Mouse (Mus musculus): Measurements from ENCODE around the gene Dync1li1. TPM values are rescaled to one million over a fixed set of nuclear protein-coding genes. Genes with fewer than 3 reads are reported as not detected.
"Not testable (repeated sequence)": the region's sequence is repeated elsewhere in the genome, so short reads cannot be mapped to it uniquely, and the experiment has no call there.

Gene Dync1li1
- polyA plus RNA-seq (2015; fragmentation: Nextera tagmentation; extraction: Ambion mirVana), result 56.5 and 59.5 TPM in 2 replicates

DNA sequence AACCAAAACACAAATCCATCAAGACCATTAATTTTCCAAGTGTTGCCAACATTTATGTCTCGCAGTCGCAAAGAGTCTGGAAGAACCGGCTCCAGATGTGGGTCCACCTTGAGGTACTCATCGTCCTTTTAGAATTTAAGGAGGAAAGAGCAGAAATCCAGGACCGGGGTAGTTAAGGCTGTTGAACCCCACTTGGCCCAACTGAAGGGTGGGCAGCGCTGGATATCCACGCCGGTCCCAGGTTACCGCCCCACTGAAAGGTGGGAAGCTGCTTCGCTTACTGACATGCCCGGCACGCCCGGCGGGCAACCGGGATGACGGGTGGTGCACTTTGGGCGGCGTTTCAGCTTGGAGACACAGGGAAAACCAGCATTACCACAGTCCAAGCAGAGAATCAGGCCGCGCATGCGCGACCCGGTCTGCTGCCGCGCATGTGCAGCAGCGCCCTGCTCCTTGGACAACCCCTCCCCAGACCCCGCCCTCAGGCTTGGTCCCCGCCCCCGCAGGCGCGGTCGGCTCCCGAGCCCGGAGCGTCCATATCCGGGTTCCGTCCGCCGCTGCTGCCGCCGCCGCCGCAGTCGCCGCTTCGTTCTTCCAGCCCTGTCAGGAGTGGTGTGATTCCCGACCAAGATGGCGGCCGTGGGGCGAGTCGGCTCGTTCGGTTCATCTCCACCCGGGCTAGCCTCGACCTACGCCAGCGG lies at the start of gene Dync1li1:
Gene Dync1li1 (plus strand): TSS at position 539 of the 701 bp plus-strand sequence.
- H3K9me3 ChIP-seq, result no peaks in the 10 kb centered on the region
- peaks cover 11% of the 10 kb centered on the region for H3K36me3 ChIP-seq
- H3K4me1 ChIP-seq, result peaks cover 21% of the 10 kb centered on the region
- H3K9ac ChIP-seq, result peak within 1 kb of the TSS; percentile 87
- peak within 1 kb of the TSS; percentile 96 for H3K4me3 ChIP-seq
- H3K4me2 ChIP-seq, result peak within 1 kb of the TSS; percentile 85
- peak within 1 kb of the TSS; percentile 89 for H3K27ac ChIP-seq
- H3K27me3 ChIP-seq, result no peaks in the 10 kb centered on the region
- under 1% methylated on average over 57 of the region's 57 CpGs for WGBS
- ATAC-seq (ENCODE audit: insufficient number of reproducible peaks, low FRiP score, low TSS enrichment, low read depth), result peak; percentile 95

DNA sequence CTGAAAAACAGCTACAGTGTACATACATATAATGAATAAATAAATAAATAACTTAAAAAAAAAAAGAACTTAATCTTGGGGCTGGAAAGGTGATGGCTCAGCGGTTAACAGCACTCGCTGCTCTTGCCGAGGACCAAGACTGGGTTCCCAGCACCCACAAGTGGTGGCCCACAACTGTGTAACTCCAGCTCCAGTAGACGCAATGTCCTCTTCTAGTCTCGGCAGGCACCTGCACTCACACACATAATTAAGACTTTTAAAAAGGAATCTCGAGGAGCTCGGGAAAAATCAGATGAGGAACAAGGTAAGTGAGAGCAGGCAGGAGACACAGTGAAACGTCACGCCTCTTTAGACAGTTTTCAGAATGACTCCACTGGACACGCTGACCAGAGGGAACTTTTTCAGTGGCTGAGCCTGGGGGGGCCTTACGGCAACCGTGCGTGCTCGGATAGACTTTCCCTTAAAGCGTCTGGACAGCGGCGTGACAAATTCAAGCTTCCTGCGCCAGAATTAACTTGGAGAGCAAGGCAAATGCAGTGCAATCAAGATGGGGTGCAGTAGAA lies 49.3 kb upstream of the Dync1li1 start:
- Histone ChIP-seq H3K27me3 (peaks cover 14% of the 10 kb centered on the region; the same call in 1 of the 2 replicates), H3K4me2 (peak overlapping the region; percentile 74), H3K27ac (peak overlapping the region; percentile 86), H3K36me3 (peaks cover 10% of the 10 kb centered on the region), H3K9me3 (no peaks in the 10 kb centered on the region), H3K4me3 (peak overlapping the region; percentile 83), H3K4me1 (peaks cover 15% of the 10 kb centered on the region), H3K9ac (peak overlapping the region; percentile 73)
- WGBS, result 13% methylated on average over 18 of the region's 18 CpGs
- ATAC-seq (ENCODE audit: insufficient number of reproducible peaks, low FRiP score, low TSS enrichment, low read depth), result no peak

- H3K4me2 ChIP-seq, result peak within 1 kb of the TSS; percentile 74
- H3K27me3 ChIP-seq, result peaks cover 14% of the 10 kb centered on the region; the same call in 1 of the 2 replicates
- peaks cover 15% of the 10 kb centered on the region for H3K4me1 ChIP-seq
- H3K4me3 ChIP-seq, result peak within 1 kb of the TSS; percentile 83
- H3K9me3 ChIP-seq, result no peaks in the 10 kb centered on the region
- peak within 1 kb of the TSS; percentile 86 for H3K27ac ChIP-seq
- H3K36me3 ChIP-seq, result peaks cover 10% of the 10 kb centered on the region
- 4% methylated on average over 51 of the region's 51 CpGs for WGBS
- H3K9ac ChIP-seq, result peak within 1 kb of the TSS; percentile 73
- ATAC-seq (ENCODE audit: insufficient number of reproducible peaks, low FRiP score, low TSS enrichment, low read depth), result peak; percentile 98
These were observed 48.5 kb upstream of the Dync1li1 start, which contains the start of gene Cnot10 for GRCm38 (mm10) chr9:114639839-114640646. Gene Cnot10, minus strand, starts transcription at chr9:114640184.

DNA sequence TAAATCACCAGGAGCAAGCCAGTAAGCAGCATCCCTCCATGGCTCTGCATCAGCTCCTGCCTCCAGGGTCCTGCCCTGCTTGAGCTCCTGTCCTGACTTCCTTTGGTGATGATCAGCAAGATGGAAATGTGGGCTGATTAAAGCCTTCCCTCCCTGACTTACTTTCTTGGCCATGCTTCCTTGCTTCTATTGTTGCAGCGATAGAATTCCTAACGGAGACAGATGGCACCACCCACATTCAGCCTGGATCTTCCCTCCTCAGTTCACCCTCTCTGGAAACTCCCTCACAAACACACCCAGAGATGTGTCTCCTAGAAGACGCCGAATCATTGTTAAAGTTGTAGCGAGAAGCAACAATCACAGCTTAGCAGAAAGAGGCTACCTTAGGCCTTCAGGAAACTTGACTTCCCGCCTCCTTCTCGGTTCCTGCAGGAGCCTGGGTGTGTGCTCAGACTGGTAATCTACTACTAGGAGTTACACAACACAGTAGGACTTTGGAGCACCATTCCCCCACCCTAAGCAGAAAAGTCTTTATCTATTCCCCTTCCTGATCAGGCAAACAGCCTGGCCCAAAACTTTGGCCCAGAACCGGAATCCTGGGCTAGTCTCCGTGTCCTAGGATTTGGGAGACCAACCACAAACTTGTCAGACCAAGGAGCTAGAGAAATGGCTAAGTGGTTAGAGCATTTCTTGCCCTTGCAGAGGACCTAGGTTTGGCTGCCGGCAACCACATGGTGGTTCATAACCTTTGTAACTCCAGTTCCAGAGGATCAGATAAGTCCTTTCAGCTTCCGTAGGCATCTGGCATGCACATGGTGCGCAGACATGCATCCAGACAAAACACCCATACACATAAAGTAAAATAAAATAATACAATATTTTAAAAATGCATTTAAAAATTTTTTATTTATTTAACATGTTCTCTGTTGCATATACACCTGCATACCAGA lies 41.8 kb upstream of the Dync1li1 start:
- Histone ChIP-seq H3K27ac (no peak overlapping the region), H3K4me1 (no peaks in the 10 kb centered on the region), H3K4me2 (no peak overlapping the region), H3K27me3 (peaks cover 16% of the 10 kb centered on the region; the same call in 1 of the 2 replicates), H3K36me3 (no peaks in the 10 kb centered on the region), H3K9me3 (no peaks in the 10 kb centered on the region), H3K4me3 (no peak overlapping the region), H3K9ac (no peak overlapping the region)
- ATAC-seq (ENCODE audit: insufficient number of reproducible peaks, low FRiP score, low TSS enrichment, low read depth), result no peak
- WGBS, result 85% methylated on average over 12 of the region's 12 CpGs

DNA sequence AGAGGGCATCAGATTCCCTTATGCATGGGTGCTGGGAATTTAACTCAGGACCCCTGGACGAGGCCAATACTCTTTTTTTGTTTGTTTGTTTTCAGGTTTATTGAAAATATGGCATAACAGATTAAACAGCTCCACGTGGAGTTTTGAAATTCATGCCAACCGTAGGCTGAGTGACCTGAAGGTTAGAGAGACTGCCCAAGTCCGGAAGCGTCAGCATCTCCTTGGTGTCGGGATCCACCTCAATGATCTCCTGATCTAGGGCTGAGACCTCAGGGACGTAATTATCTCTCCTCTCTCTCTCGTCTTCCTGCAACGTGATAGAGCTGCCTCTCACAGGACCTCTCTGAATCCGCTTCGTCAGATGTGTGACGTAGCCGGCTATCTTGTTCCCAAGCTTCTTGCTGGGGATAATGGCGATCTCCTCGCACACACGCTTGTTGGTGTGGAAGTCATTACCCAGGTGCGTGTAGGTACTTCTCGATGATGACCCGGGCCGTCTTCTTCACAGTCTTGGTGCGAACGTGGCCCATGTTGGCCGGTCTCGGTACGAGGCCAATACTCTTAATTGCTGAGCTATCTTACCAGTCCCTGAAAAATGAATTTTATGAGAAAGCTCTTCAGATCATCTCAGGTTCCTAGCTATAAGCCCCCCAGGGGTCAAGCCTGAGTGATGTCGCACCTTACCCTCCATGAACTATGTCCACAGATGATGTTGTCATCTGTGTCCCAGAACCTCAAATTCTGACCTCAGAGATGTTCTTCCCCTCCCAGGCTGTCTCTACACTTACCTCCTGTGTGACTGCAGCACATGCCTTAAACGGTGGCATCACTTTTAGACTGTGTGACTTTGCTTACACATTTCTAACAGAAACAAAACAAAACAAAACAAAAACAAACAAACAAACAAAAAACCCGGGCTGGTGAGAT lies 40.8 kb upstream of the Dync1li1 start:
- peaks cover 14% of the 10 kb centered on the region; the same call in 1 of the 2 replicates for H3K27me3 ChIP-seq
- no peak overlapping the region for H3K4me2 ChIP-seq
- no peaks in the 10 kb centered on the region for H3K9me3 ChIP-seq
- no peaks in the 10 kb centered on the region for H3K4me1 ChIP-seq
- no peak overlapping the region for H3K9ac ChIP-seq
- no peak for ATAC-seq (ENCODE audit: insufficient number of reproducible peaks, low FRiP score, low TSS enrichment, low read depth)
- WGBS, result 80% methylated on average over 28 of the region's 28 CpGs
- H3K4me3 ChIP-seq, result no peak overlapping the region
- H3K27ac ChIP-seq, result no peak overlapping the region
- no peaks in the 10 kb centered on the region for H3K36me3 ChIP-seq

GRCm38 (mm10) chr9:114648472-114648871 lies 40.1 kb upstream of the Dync1li1 start:
- not testable (repeated sequence) for H3K4me2 ChIP-seq; ATAC-seq (ENCODE audit: insufficient number of reproducible peaks, low FRiP score, low TSS enrichment, low read depth); H3K9me3 ChIP-seq; H3K4me3 ChIP-seq; H3K4me1 ChIP-seq; H3K36me3 ChIP-seq; H3K27me3 ChIP-seq; H3K27ac ChIP-seq; H3K9ac ChIP-seq
- 46% methylated on average over 9 of the region's 9 CpGs for WGBS

- Histone ChIP-seq H3K4me1 (no peaks in the 10 kb centered on the region), H3K4me3 (no peak overlapping the region), H3K9me3 (no peaks in the 10 kb centered on the region), H3K27ac (no peak overlapping the region), H3K36me3 (no peaks in the 10 kb centered on the region), H3K27me3 (0 out of 2 replicates have a peak, but pooled peaks cover 2% of the 10 kb centered on the region), H3K4me2 (no peak overlapping the region), H3K9ac (no peak overlapping the region)
- ATAC-seq (ENCODE audit: insufficient number of reproducible peaks, low FRiP score, low TSS enrichment, low read depth), result no peak
- 62% methylated on average over 5 of the region's 5 CpGs for WGBS
These were observed 39.2 kb upstream of the Dync1li1 start for GRCm38 (mm10) chr9:114649371-114649770.

DNA sequence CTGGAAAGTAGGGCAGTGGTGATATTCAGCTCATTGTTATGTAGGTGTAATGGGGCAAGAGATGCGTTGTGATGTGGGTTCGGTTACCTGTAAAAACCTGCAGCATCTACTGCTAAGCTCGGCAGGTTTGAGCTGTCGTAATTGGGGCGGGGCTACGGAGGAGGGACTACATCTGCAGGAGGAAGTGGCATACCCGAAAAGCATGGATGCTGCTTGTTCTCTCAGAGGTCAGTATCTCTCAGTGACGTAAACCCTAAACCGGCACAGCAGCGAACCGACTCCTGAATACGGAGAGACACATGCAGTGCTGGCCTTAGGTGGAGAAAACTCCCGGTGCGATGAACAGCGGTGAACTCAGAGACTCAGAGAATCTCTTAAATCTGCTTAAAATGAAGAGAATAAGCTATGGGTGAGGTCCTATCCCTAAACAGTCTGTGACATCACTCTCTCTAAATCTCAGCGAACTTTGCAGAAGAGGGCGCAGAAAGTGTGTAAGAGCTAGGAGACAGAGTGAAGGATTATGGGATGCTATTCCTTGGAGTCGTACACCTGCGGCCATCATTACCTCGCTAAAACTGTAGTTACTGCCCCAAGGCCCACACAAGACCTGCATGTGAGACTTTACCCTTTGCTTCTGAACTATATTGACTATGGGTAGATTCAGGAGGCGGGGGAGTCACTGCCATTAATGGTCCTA lies 37.5 kb upstream of the Dync1li1 start:
- Histone ChIP-seq H3K9ac (no peak overlapping the region), H3K9me3 (no peaks in the 10 kb centered on the region), H3K27me3 (0 out of 2 replicates have a peak, but pooled peaks cover 2% of the 10 kb centered on the region), H3K4me2 (peak overlapping the region; percentile 10; the same call in 1 of the 2 replicates), H3K27ac (no peak overlapping the region), H3K36me3 (no peaks in the 10 kb centered on the region), H3K4me1 (no peaks in the 10 kb centered on the region), H3K4me3 (no peak overlapping the region)
- ATAC-seq (ENCODE audit: insufficient number of reproducible peaks, low FRiP score, low TSS enrichment, low read depth), result no peak
- 54% methylated on average over 21 of the region's 21 CpGs for WGBS

DNA sequence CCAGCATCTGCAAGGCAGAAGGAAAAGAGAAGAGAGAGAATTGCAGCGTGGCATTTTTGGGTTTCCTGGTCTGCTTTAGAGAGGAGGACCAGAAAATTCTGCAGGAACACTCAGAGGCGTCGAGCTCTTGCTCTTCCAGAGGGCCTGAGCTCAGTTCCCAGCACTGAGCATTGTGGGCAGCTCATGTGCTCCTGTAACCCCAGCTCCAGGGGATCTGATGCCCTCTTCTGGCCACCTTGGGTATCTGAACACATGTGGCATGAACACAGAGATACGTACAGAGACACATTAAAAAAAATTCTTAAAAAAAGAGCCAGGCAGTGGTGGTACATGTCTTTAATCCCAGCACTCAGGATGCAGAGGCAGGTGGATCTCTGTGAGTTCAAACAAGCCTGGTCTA lies 33.2 kb upstream of the Dync1li1 start:
- no peaks in the 10 kb centered on the region for H3K36me3 ChIP-seq
- no peaks in the 10 kb centered on the region for H3K27me3 ChIP-seq
- H3K4me2 ChIP-seq, result no peak overlapping the region
- no peaks in the 10 kb centered on the region for H3K9me3 ChIP-seq
- no peak overlapping the region for H3K27ac ChIP-seq
- H3K4me1 ChIP-seq, result no peaks in the 10 kb centered on the region
- no peak overlapping the region for H3K4me3 ChIP-seq
- H3K9ac ChIP-seq, result no peak overlapping the region
- ATAC-seq (ENCODE audit: insufficient number of reproducible peaks, low FRiP score, low TSS enrichment, low read depth), result no peak
- 81% methylated on average over 4 of the region's 4 CpGs for WGBS

- no peak overlapping the region for H3K27ac ChIP-seq
- WGBS, result 56% methylated on average over 3 of the region's 3 CpGs
- H3K9me3 ChIP-seq, result no peaks in the 10 kb centered on the region
- no peak overlapping the region for H3K9ac ChIP-seq
- H3K4me2 ChIP-seq, result no peak overlapping the region
- no peaks in the 10 kb centered on the region for H3K4me1 ChIP-seq
- H3K27me3 ChIP-seq, result no peaks in the 10 kb centered on the region
- no peak overlapping the region for H3K4me3 ChIP-seq
- H3K36me3 ChIP-seq, result no peaks in the 10 kb centered on the region
- no peak for ATAC-seq (ENCODE audit: insufficient number of reproducible peaks, low FRiP score, low TSS enrichment, low read depth)
These were observed 31.9 kb upstream of the Dync1li1 start for GRCm38 (mm10) chr9:114656701-114657100.

Measured in limb, embryonic 15.5 days (tissue).